Mouse (Mus musculus) T-cell, adult 66 days (primary cell): ENCODE data around the gene Hcst. TPM values are rescaled to one million over a fixed set of nuclear protein-coding genes. Genes with fewer than 3 reads are reported as not detected.

Experiments
- total RNA-seq, 2 experiments: library from RNA; stranded (reverse); gene quantifications; 3 replicates in 1 of 2; 4 replicates in 1 of 2; pipeline ENCODE4 v1.2.4; 2023

Gene Hcst
- 100 to 1,000 TPM; 185 to 201 TPM for total RNA-seq

GRCm38 (mm10) chr7:30419561-30420499, at the start of gene Hcst:
Hcst (minus strand) TSS chr7:30419854.

GRCm38 (mm10) chr7:30457629-30458330, 38.1 kb upstream of the Hcst start, which contains the start of the genes Kirrel2 and Nphs1:
Kirrel2 (minus strand) TSS chr7:30457690.
Nphs1 (plus strand) TSS chr7:30458315.

GRCm38 (mm10) chr7:30444971-30445751, 25.5 kb upstream of the Hcst start, which contains the start of gene Aplp1:
Aplp1 (minus strand) TSS chr7:30445535.

GRCm38 (mm10) chr7:30421175-30421889, 1.7 kb upstream of the Hcst start, which contains the start of gene Nfkbid:
Nfkbid (plus strand) TSS chr7:30421732.

GRCm38 (mm10) chr7:30413596-30413995, 6.1 kb downstream of the Hcst start, which contains the start of gene Tyrobp:
Tyrobp (plus strand) TSS chr7:30413760.

Other genes with a start within 250 kb of the Hcst start
- gene Cox7a1, start 235.7 kb downstream of the Hcst start, total RNA-seq: 1 to 10 TPM in 1 of 2 experiments, not detected in 1; 1.8 TPM
- 100 to 1,000 TPM; 155 to 167 TPM for gene Capns1, start 221.0 kb downstream of the Hcst start, total RNA-seq
- gene Polr2i, start 187.9 kb downstream of the Hcst start, total RNA-seq: 10 to 100 TPM; 35.1 to 43.9 TPM
- gene Tbcb, start 187.6 kb downstream of the Hcst start, total RNA-seq: 10 to 100 TPM; 26.0 to 27.3 TPM
- gene Ovol3, start 184.1 kb downstream of the Hcst start, total RNA-seq: not detected
- 1 to 10 TPM in 1 of 2 experiments, under 1 TPM in 1; 0.44 to 1.3 TPM for gene Thap8, start 139.8 kb downstream of the Hcst start, total RNA-seq
- gene Wdr62, start 139.4 kb downstream of the Hcst start, total RNA-seq: 1 to 10 TPM; 4.0 to 8.4 TPM
- under 1 TPM; 0.64 to 0.65 TPM for gene Clip3, start 128.1 kb downstream of the Hcst start, total RNA-seq
- gene Alkbh6, start 111.1 kb downstream of the Hcst start, total RNA-seq: 10 to 100 TPM; 39.8 to 42.3 TPM
- 1 to 10 TPM; 5.5 to 6.3 TPM for gene Syne4, start 105.0 kb downstream of the Hcst start, total RNA-seq
- gene E130208F15Rik, start 98.1 kb downstream of the Hcst start, total RNA-seq: 1 to 10 TPM; 6.6 to 9.5 TPM
- gene Sdhaf1, start 96.0 kb downstream of the Hcst start, total RNA-seq: 10 to 100 TPM in 1 of 2 experiments, 1 to 10 TPM in 1; 8.8 to 11.4 TPM
- not detected for gene Lrfn3, start 57.1 kb downstream of the Hcst start, total RNA-seq
- 10 to 100 TPM; 10.7 to 27.3 TPM for gene Tyrobp, start 6.1 kb downstream of the Hcst start, total RNA-seq
- 10 to 100 TPM; 40.1 to 45.7 TPM for gene Nfkbid, start 1.9 kb upstream of the Hcst start, total RNA-seq
- gene Aplp1, start 25.7 kb upstream of the Hcst start, total RNA-seq: 1 to 10 TPM; 3.8 to 4.3 TPM
- gene Kirrel2, start 37.8 kb upstream of the Hcst start, total RNA-seq: not detected
- gene Nphs1, start 38.5 kb upstream of the Hcst start, total RNA-seq: not detected
- gene Prodh2, start 73.8 kb upstream of the Hcst start, total RNA-seq: not detected
- 1 to 10 TPM; 3.3 to 6.3 TPM for gene Arhgap33, start 115.2 kb upstream of the Hcst start, total RNA-seq
- 1 to 10 TPM; 2.0 to 2.3 TPM for gene Hspb6, start 132.3 kb upstream of the Hcst start, total RNA-seq
- gene Proser3, start 132.4 kb upstream of the Hcst start, total RNA-seq: 10 to 100 TPM; 15.1 to 19.7 TPM
- 10 to 100 TPM; 38.3 to 46.3 TPM for gene Lin37, start 140.0 kb upstream of the Hcst start, total RNA-seq
- gene U2af1l4, start 143.4 kb upstream of the Hcst start, total RNA-seq: 10 to 100 TPM; 74.3 to 75.7 TPM
- 10 to 100 TPM; 24.2 to 32.0 TPM for gene Gm49396, start 143.5 kb upstream of the Hcst start, total RNA-seq
- gene Psenen, start 143.8 kb upstream of the Hcst start, total RNA-seq: 100 to 1,000 TPM; 127 to 151 TPM
- gene Igflr1, start 145.6 kb upstream of the Hcst start, total RNA-seq: 10 to 100 TPM; 44.6 to 51.3 TPM
- gene Kmt2b, start 168.9 kb upstream of the Hcst start, total RNA-seq: 100 to 1,000 TPM; 136 to 141 TPM
- gene Zbtb32, start 179.1 kb upstream of the Hcst start, total RNA-seq: 1 to 10 TPM; 3.0 to 3.5 TPM
- 1 to 10 TPM in 1 of 2 experiments, under 1 TPM in 1; 0.79 to 1.1 TPM for gene Upk1a, start 193.0 kb upstream of the Hcst start, total RNA-seq
- gene Cox6b1, start 206.3 kb upstream of the Hcst start, total RNA-seq: 100 to 1,000 TPM; 198 to 235 TPM
- not detected for gene Etv2, start 216.0 kb upstream of the Hcst start, total RNA-seq
- gene Rbm42, start 230.5 kb upstream of the Hcst start, total RNA-seq: 100 to 1,000 TPM; 103 to 113 TPM
- 10 to 100 TPM; 30.2 to 32.6 TPM for gene Haus5, start 245.1 kb upstream of the Hcst start, total RNA-seq